Mouse (Mus musculus) left cerebral cortex, adult 11 months (tissue): ENCODE results near the gene Gm16253.
"Not testable (repeated sequence)": the region's sequence is repeated elsewhere in the genome, so short reads cannot be mapped to it uniquely, and the experiment has no call there.

Experiments used
- DNase-seq: peaks from one replicate; pipeline ENCODE4 v3.0.0; 2022; ENCODE audit warnings: low spot score

Gm16253 gene

GRCm38 (mm10) chr3:96598156-96599068, 21.6 kb downstream of the Gm16253 start:
- DNase-seq = no peak

- no peak for DNase-seq
Observed at GRCm38 (mm10) chr3:96599069-96599393, 22.2 kb downstream of the Gm16253 start.

GRCm38 (mm10) chr3:96599411-96599810, 22.6 kb downstream of the Gm16253 start:
- DNase-seq = no peak

- DNase-seq = peak; percentile 90
Observed at GRCm38 (mm10) chr3:96600639-96601250, 24.0 kb downstream of the Gm16253 start, which contains the start of gene Lix1l. TSS of gene Lix1l (plus strand) at chr3:96601149.

GRCm38 (mm10) chr3:96601251-96601787, 24.5 kb downstream of the Gm16253 start:
- no peak for DNase-seq

- DNase-seq = no peak
Observed at GRCm38 (mm10) chr3:96601941-96602703, 25.3 kb downstream of the Gm16253 start.

GRCm38 (mm10) chr3:96602704-96603084, 25.9 kb downstream of the Gm16253 start:
- no peak for DNase-seq

GRCm38 (mm10) chr3:96603311-96603710, 26.5 kb downstream of the Gm16253 start:
- no peak for DNase-seq

- DNase-seq = not testable (repeated sequence)
Observed at GRCm38 (mm10) chr3:96606007-96606406, 29.2 kb downstream of the Gm16253 start.

GRCm38 (mm10) chr3:96606618-96607017, 29.8 kb downstream of the Gm16253 start:
- no peak for DNase-seq

GRCm38 (mm10) chr3:96617941-96618340, 41.2 kb downstream of the Gm16253 start:
- no peak for DNase-seq

GRCm38 (mm10) chr3:96623201-96623600, 46.4 kb downstream of the Gm16253 start:
- no peak for DNase-seq

GRCm38 (mm10) chr3:96629729-96630600, 53.2 kb downstream of the Gm16253 start, which contains the start of gene Rbm8a:
TSS of gene Rbm8a (plus strand) at chr3:96629933.
- peak; percentile 94 for DNase-seq
